Mouse (Mus musculus) olfactory bulb, adult 2 months (tissue): ENCODE measurements around the gene Dynll1.
A peak's percentile ranks its signal among the peaks of the same experiment; 100 is the strongest.

Experiments used
- CTCF ChIP-seq: fragments of 200-500 bp; IDR thresholded peaks from 2 replicates; pipeline ENCODE4 v1.5.1; 2012; ENCODE audit warnings: low read depth, mild to moderate bottlenecking, low read length, moderate library complexity; ENCODE audit not compliant: insufficient read depth
- POLR2A ChIP-seq: fragments of 200-500 bp; IDR thresholded peaks from 2 replicates; pipeline ENCODE4 v1.6.1; 2012; ENCODE audit warnings: mild to moderate bottlenecking, low read depth, low read length, moderate library complexity; ENCODE audit not compliant: insufficient read depth

DNA sequence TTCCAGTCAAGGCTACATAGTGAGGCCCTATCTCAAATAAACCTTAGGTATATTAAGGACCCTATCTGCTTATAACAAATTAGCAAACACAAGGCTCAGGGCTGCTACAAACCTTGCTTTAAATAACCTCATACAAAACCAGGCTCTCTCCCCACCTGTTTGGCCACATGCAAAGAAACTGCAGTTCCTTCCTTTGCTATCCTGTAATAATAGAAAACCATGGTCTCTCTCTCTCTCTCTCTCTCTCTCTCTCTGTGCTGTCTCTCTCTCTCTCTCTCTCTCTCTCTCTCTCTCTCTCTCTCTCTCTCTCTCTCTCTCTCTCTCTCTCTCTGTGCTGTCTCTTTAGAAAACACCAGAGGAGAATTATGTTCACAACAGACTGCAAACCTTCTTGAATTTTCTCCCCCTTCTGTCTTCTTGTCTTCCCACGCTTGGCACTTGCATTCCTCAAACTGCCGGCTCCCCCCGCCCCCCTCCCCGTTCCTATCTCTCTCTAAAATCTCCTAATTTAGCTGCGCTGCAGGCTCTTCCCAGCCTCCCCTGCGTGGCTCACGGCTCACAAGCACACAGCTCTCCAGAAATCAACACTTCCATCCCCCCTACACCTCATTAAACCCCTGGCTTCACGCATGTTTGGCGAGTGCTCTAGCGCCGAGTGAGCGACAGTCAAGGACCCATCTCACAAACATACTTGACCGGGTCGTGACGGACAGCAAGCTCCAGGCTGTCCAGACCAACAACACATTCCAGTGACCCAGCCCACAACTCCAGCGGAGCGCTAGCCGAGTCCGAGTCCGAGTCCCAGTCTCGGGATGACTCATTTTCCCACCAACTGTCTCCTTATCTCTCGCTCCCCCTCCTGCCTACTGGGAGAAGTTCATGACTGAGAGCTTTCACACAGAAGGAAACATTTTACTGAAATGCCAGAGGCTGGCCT is 18.5 kb upstream of the Dynll1 start:
- TF ChIP-seq CTCF: 0 out of 2 replicates have a peak, but pooled peaks have one; percentile 14
- TF ChIP-seq POLR2A: 0 out of 2 replicates have a peak, but pooled peaks have one; percentile 44
